Mouse (Mus musculus) hindbrain, embryonic 12.5 days (tissue): Measurements from ENCODE around the gene Tmcc2. TPM values are rescaled to one million over a fixed set of nuclear protein-coding genes. Genes with fewer than 3 reads are reported as not detected.
A peak's percentile ranks its signal among the peaks of the same experiment; 100 is the strongest.

Experiments
- ATAC-seq: fragments of 200-750 bp; cut with Nextera tagmentation; 2 replicates; pipeline ENCODE4 v1.8.0; 2017; ENCODE audit warnings: moderate TSS enrichment; ENCODE audit not compliant: low FRiP score
- H3K27ac ChIP-seq: fragments of 300-500 bp; sonication (generic); 2 replicates; pipeline ENCODE4 v1.5.1; 2016; ENCODE audit warnings: mild to moderate bottlenecking
- H3K27me3 ChIP-seq: fragments of 300-500 bp; sonication (generic); 2 replicates; pipeline ENCODE4 v1.6.1; 2016; ENCODE audit warnings: mild to moderate bottlenecking
- H3K36me3 ChIP-seq: fragments of 300-500 bp; sonication (generic); 2 replicates; pipeline ENCODE4 v1.6.1; 2016; ENCODE audit warnings: mild to moderate bottlenecking
- H3K4me1 ChIP-seq: fragments of 300-500 bp; sonication (generic); 2 replicates; pipeline ENCODE4 v1.6.1; 2016
- H3K4me2 ChIP-seq: fragments of 300-500 bp; sonication (generic); replicated peaks from 2 replicates; pipeline ENCODE4 v1.6.1; 2016; ENCODE audit warnings: mild to moderate bottlenecking
- H3K4me3 ChIP-seq: fragments of 300-500 bp; sonication (generic); 2 replicates; pipeline ENCODE4 v1.5.1; 2016; ENCODE audit warnings: mild to moderate bottlenecking
- H3K9ac ChIP-seq: fragments of 300-500 bp; sonication (generic); 2 replicates; pipeline ENCODE4 v1.6.1; 2016; ENCODE audit warnings: mild to moderate bottlenecking, moderate library complexity
- H3K9me3 ChIP-seq: fragments of 300-500 bp; sonication (generic); replicated peaks from 2 replicates; pipeline ENCODE4 v1.6.1; 2016; ENCODE audit warnings: mild to moderate bottlenecking
- WGBS: fragments of 180-500 bp; shearing (Covaris S2); methylation state at CpG from one replicate; pipeline ENCODE4 v1.1.7; 2016; 5-methylcytosine and 5-hydroxymethylcytosine counted together
- polyA plus RNA-seq: library from polyadenylated mRNA; unstranded; fragments of >200 nt; fragmentation: Nextera tagmentation; extraction: Ambion mirVana; gene quantifications from 2 replicates; pipeline ENCODE4 v1.2.1, GENCODE M21; 2016

Gene Tmcc2
- polyA plus RNA-seq, 1 experiment from 2014 or later = 37.8 TPM

- H3K9ac ChIP-seq = no peak overlapping the region
- H3K27me3 ChIP-seq = no peaks in the 10 kb centered on the region
- no peak overlapping the region for H3K27ac ChIP-seq
- peaks cover 68% of the 10 kb centered on the region for H3K4me1 ChIP-seq
- no peak overlapping the region for H3K4me2 ChIP-seq
- 86% methylated on average over 7 of the region's 7 CpGs for WGBS
- H3K4me3 ChIP-seq = no peak overlapping the region
- H3K9me3 ChIP-seq = no peaks in the 10 kb centered on the region
- ATAC-seq = no peak
- H3K36me3 ChIP-seq = peaks cover 45% of the 10 kb centered on the region
Measured at GRCm38 (mm10) chr1:132329656-132330055, 61.4 kb downstream of the Tmcc2 start.

- ATAC-seq = no peak
- H3K4me2 ChIP-seq = no peak overlapping the region
- H3K4me1 ChIP-seq = peaks cover 67% of the 10 kb centered on the region
- WGBS = 86% methylated on average over 3 of the region's 3 CpGs
- no peaks in the 10 kb centered on the region for H3K27me3 ChIP-seq
- no peak overlapping the region for H3K27ac ChIP-seq
- no peak overlapping the region for H3K4me3 ChIP-seq
- no peaks in the 10 kb centered on the region for H3K9me3 ChIP-seq
- H3K36me3 ChIP-seq = peaks cover 45% of the 10 kb centered on the region
- H3K9ac ChIP-seq = no peak overlapping the region
Measured at GRCm38 (mm10) chr1:132328565-132328964, 62.5 kb downstream of the Tmcc2 start.

DNA sequence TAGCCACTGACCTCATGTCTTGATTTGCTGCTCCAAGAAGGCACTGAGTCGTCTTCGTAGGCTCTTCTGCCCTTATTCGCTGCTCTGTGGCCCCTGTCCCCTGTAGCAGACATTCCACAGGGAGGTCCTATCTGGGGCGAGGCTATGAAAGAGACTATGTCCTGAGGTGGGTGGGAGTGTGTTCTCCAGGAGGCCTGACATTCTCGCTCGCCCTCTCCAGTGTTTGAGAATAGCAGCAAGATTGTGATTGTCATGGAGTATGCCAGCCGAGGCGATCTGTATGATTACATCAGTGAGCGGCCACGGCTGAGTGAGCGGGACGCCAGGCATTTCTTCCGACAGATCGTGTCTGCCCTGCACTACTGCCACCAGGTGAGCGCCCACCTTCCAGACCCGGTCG is 63.6 kb downstream of the Tmcc2 start:
- H3K27me3 ChIP-seq = no peaks in the 10 kb centered on the region
- H3K36me3 ChIP-seq = peaks cover 43% of the 10 kb centered on the region
- no peak overlapping the region for H3K4me2 ChIP-seq
- H3K27ac ChIP-seq = peak overlapping the region; percentile 81
- H3K4me1 ChIP-seq = peaks cover 67% of the 10 kb centered on the region
- no peak for ATAC-seq
- no peaks in the 10 kb centered on the region for H3K9me3 ChIP-seq
- no peak overlapping the region for H3K4me3 ChIP-seq
- H3K9ac ChIP-seq = no peak overlapping the region
- 80% methylated on average over 17 of the region's 17 CpGs for WGBS

GRCm38 (mm10) chr1:132326777-132327176 is 64.3 kb downstream of the Tmcc2 start:
- Histone ChIP-seq H3K27me3 (no peaks in the 10 kb centered on the region), H3K4me1 (peaks cover 67% of the 10 kb centered on the region), H3K4me2 (no peak overlapping the region), H3K4me3 (no peak overlapping the region), H3K27ac (peak overlapping the region; percentile 81), H3K36me3 (peaks cover 36% of the 10 kb centered on the region), H3K9me3 (no peaks in the 10 kb centered on the region), H3K9ac (no peak overlapping the region)
- ATAC-seq = peak; percentile 46
- 45% methylated on average over 9 of the region's 9 CpGs for WGBS

DNA sequence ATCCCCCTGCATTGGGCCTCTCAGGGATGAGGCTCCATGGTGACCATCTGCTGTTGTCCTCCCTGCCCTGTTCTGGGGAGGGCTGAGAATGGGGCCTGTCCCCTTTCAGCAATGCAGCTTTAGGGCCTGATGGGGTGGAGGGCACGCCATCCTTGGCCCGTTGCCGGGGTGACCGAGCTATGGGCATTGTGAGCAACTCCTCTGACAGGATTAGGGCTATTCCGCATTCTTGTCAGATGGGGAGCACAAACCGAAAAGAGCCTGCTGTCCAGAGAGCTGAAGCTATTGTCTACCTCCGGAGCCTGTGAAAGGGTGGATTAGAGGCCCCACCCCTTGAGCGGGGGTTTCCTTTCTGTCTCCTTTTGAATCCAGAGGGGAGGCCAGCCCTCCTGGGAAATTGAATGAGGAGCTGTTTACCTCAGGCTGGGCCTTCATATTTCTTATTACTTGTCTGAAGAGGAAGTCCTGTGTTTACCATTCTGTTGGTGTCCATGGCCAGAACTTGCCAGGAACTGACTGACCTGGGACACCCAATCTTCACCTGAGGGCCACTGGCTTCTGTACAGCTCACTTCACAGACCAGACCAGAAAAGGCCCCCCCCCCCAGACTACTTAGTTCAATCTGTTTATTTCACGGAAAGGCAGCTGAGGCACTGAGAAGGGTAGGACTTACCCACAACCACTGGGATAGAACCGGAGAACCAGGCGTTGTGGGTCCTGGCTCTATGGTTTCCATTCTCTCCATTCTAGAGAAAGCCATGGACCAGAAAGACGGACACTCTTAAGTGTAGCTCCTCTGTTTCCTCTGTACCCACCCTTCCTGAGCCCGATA is 68.2 kb downstream of the Tmcc2 start:
- peak overlapping the region; percentile 97 for H3K27ac ChIP-seq
- H3K9me3 ChIP-seq = no peaks in the 10 kb centered on the region
- H3K4me3 ChIP-seq = no peak overlapping the region
- no peaks in the 10 kb centered on the region for H3K27me3 ChIP-seq
- peak overlapping the region; percentile 31 for H3K4me2 ChIP-seq
- peak overlapping the region; percentile 28 for H3K9ac ChIP-seq
- ATAC-seq = peak; percentile 93
- H3K4me1 ChIP-seq = peaks cover 89% of the 10 kb centered on the region
- H3K36me3 ChIP-seq = peaks cover 12% of the 10 kb centered on the region; the same call in 1 of the 2 replicates
- WGBS = 18% methylated on average over 13 of the region's 13 CpGs

DNA sequence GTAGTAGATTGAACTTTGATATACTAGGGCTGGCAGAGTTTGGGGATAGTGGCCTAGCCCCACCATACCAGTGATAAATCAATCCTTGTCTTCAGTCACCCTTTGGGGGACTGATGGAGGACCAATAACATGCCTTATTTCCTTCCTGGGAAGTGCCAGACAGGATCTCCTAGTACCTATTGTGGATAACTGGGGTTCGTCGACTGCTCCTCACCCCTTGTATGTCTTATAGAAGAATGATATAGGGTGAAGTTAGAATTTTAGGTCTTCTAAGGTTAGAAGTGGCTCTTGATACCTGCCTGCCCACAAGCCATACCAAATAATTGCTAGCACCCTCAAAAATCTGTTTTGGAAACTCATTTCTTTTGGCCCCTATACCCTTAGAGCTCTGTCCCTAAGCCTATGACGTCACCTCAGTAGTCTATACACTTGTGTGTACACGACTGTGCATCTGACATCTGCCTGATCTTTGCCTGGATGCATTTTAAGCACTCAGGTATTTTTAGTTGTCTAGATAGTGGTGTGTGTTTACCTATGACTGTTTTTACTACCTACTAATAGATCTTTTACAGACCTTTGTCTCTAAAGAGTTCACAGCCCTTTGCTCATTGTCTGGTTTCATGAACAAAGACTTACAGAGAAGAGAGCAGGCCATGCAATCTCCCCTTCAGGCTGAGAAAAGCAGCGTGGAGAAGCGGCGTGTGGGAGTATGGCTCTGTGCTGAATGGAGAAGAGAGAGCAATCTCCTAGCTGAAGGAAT is 69.1 kb downstream of the Tmcc2 start:
- H3K36me3 ChIP-seq = 0 out of 2 replicates have a peak, but pooled peaks cover 12% of the 10 kb centered on the region
- peak overlapping the region; percentile 28 for H3K9ac ChIP-seq
- WGBS = 36% methylated on average over 7 of the region's 7 CpGs
- H3K9me3 ChIP-seq = no peaks in the 10 kb centered on the region
- H3K27ac ChIP-seq = peak overlapping the region; percentile 97
- peaks cover 90% of the 10 kb centered on the region for H3K4me1 ChIP-seq
- no peaks in the 10 kb centered on the region for H3K27me3 ChIP-seq
- no peak overlapping the region for H3K4me3 ChIP-seq
- peak overlapping the region; percentile 31 for H3K4me2 ChIP-seq
- no peak for ATAC-seq

- Histone ChIP-seq H3K4me1 (peaks cover 76% of the 10 kb centered on the region), H3K27ac (peak overlapping the region; percentile 84), H3K9me3 (no peaks in the 10 kb centered on the region), H3K4me2 (peak overlapping the region; percentile 63), H3K36me3 (no peaks in the 10 kb centered on the region), H3K4me3 (peak overlapping the region; percentile 66; the same call in 1 of the 2 replicates), H3K9ac (no peak overlapping the region), H3K27me3 (0 out of 2 replicates have a peak, but pooled peaks cover 3% of the 10 kb centered on the region)
- 40% methylated on average over 5 of the region's 5 CpGs for WGBS
- ATAC-seq = no peak
Measured at GRCm38 (mm10) chr1:132319242-132319641, 71.8 kb downstream of the Tmcc2 start.

DNA sequence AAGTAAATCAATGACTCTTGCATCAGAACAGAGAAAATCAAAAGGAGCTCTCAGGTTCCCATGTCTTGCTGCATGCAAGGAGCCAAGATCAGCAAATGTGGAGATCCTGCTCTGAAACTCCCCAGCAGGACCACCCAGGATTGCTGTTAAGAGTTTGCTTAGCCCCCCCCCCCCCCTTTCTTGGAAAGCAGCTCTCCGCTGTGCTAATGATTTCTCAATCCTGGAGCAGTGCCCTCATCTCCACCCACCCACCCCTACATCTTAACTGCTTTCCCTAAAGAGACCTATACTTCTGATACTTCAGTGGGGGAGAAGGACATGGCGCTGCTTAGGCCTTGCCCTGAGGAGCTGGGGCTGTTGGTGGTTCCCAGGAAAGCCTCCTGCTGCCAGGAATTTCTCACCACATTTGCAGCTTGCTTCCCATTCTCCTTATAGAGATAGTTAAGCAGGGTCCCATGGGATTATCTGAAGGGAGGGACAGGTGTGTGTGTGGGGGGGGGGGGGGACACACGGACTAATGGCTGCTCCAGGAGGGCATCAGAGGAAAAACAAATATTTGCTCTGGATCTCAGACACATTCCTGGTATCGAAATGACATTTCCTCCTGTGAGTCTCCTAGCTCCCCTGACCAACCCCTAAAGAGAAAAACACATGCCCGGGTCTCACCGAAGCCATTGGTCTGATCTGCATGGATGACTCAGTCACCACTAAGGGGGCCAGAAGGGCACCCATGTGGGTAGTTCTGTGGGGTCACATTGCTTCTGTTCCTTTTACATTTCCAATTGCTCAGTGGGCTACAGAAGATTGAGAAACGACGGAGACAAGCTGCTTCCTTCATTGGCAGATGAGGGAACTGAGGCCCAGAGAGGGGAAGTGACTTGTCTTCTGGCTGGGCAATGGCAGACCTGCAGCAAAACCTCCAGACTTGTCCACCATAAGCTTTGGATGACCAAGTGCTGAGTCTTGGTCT is 72.9 kb downstream of the Tmcc2 start:
- Histone ChIP-seq H3K9ac (peak overlapping the region; percentile 89), H3K27ac (peak overlapping the region; percentile 84), H3K36me3 (no peaks in the 10 kb centered on the region), H3K9me3 (no peaks in the 10 kb centered on the region), H3K4me2 (peak overlapping the region; percentile 63), H3K27me3 (0 out of 2 replicates have a peak, but pooled peaks cover 3% of the 10 kb centered on the region), H3K4me3 (peak overlapping the region; percentile 66), H3K4me1 (peaks cover 66% of the 10 kb centered on the region)
- no peak for ATAC-seq
- WGBS = 29% methylated on average over 8 of the region's 8 CpGs

DNA sequence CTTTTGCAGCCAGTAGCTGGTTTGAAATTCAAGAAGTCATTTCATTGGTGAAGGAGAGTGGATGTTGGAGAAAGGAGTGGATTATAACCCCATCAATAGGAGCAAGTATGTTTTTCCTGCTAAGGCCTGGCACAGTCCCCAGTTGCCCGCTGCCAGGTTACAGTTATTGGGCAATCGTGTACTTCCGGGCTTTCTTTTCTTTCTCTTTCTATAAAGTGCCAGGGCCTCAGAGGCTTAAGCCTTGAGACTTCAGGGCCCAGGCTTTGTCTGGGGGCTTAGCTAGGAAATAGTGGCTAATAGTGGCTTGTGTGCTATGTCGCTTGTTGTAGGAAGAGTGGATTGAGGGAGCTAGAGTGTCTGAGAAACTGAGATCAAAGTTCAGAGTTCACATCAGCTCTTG is 73.7 kb downstream of the Tmcc2 start:
- H3K4me2 ChIP-seq = peak overlapping the region; percentile 63
- H3K9ac ChIP-seq = peak overlapping the region; percentile 89
- 28% methylated on average over 4 of the region's 4 CpGs for WGBS
- no peak for ATAC-seq
- H3K4me1 ChIP-seq = peaks cover 61% of the 10 kb centered on the region
- no peaks in the 10 kb centered on the region for H3K36me3 ChIP-seq
- no peaks in the 10 kb centered on the region for H3K9me3 ChIP-seq
- 0 out of 2 replicates have a peak, but pooled peaks cover 3% of the 10 kb centered on the region for H3K27me3 ChIP-seq
- peak overlapping the region; percentile 84 for H3K27ac ChIP-seq
- peak overlapping the region; percentile 66 for H3K4me3 ChIP-seq

- Histone ChIP-seq H3K4me2 (peak overlapping the region; percentile 63), H3K9me3 (no peaks in the 10 kb centered on the region), H3K27ac (0 out of 2 replicates have a peak overlapping the region, but pooled peaks have one; percentile 46), H3K27me3 (0 out of 2 replicates have a peak, but pooled peaks cover 6% of the 10 kb centered on the region), H3K36me3 (no peaks in the 10 kb centered on the region), H3K4me1 (peaks cover 55% of the 10 kb centered on the region), H3K9ac (peak overlapping the region; percentile 89), H3K4me3 (peak overlapping the region; percentile 66)
- ATAC-seq = no peak
- 17% methylated on average over 7 of the region's 7 CpGs for WGBS
Measured at GRCm38 (mm10) chr1:132316625-132316994, 74.5 kb downstream of the Tmcc2 start.

GRCm38 (mm10) chr1:132315889-132316624 is 75.0 kb downstream of the Tmcc2 start, which contains the start of gene Nuak2:
Nuak2 (plus strand) TSS chr1:132316126.
- ATAC-seq = peak; percentile 87
- Histone ChIP-seq H3K9ac (peak within 1 kb of the TSS; percentile 89), H3K4me1 (peaks cover 50% of the 10 kb centered on the region), H3K27me3 (peaks cover 9% of the 10 kb centered on the region; the same call in 1 of the 2 replicates), H3K36me3 (no peaks in the 10 kb centered on the region), H3K4me3 (peak within 1 kb of the TSS; percentile 66), H3K27ac (peak within 1 kb of the TSS; percentile 46), H3K9me3 (no peaks in the 10 kb centered on the region), H3K4me2 (peak within 1 kb of the TSS; percentile 63)
- under 1% methylated on average over 67 of the region's 67 CpGs for WGBS
